ENCODE assay signal across 9 mouse cellular contexts in the genomic region with DNA sequence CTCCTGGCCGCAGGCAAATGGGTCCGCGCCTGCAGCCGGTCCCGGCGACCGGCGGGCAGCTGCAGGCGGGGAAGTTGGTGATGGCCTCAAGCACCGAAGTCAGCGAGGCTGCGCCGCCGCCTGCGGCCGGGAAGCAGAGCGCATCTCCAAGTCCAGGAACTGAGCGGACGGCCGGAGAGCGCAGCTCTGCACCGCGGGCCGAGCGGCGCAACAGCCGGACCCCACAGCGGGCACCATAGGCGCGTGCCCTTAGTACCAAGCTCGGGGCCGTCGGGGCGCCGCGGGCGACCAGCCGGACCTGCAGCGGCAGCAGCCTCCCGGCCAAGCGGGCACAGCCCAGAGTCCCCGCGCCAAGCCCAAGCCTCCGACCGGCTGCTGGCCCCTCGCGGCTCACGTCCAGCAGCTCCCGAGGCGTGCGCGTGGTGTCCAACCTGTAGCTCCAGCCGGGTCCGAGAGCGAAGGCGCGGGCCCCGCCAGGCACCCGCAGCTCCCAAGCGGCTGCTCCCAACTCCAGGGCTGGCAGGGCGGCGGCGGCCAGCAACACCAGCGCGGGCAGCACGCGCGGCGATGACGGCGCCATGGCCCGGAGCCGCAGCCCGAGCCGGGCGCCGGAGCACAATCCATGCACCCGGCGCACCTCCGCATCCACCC. TPM values are rescaled to one million over a fixed set of nuclear protein-coding genes. Genes with fewer than 3 reads are reported as not detected.
A peak's percentile ranks its signal among the peaks of the same experiment; 100 is the strongest.
DNase-seq lines count a peak whose midpoint lies in the region; ATAC-seq and TF ChIP-seq lines count a peak whose summit lies in the region.
"Had no signal": no experiment of that assay in that cellular context is flagged by ENCODE, and none has a peak within 500 bp of the region (broad histone marks: within the 10 kb centered on the region; RNA-seq: fewer than 3 reads in every experiment).

A gene (minus strand): TSS at position 587 of the 651 bp plus-strand sequence.

- H3K27me3 ChIP-seq in heart, embryonic 11.5 days (ENCODE audit: control insufficient read depth, insufficient read depth, low read length): peaks cover 27% of the 10 kb centered on the region
- H3K27me3 ChIP-seq in limb, embryonic 13.5 days: peaks cover 43% of the 10 kb centered on the region
- H3K27me3 ChIP-seq in neural tube, embryonic 12.5 days (replicated peaks): peaks cover 33% of the 10 kb centered on the region
- H3K27me3 ChIP-seq: CH12.LX had no signal

- peak within 1 kb of the TSS; percentile 90 for H3K4me2 ChIP-seq in heart, embryonic 11.5 days
- peak within 1 kb of the TSS; percentile 92 for H3K4me2 ChIP-seq in limb, embryonic 13.5 days (replicated peaks)
- H3K4me2 ChIP-seq in neural tube, embryonic 12.5 days (replicated peaks): peak within 1 kb of the TSS; percentile 90

- peaks cover 4% of the 10 kb centered on the region for H3K4me1 ChIP-seq in heart, embryonic 11.5 days (ENCODE audit: control insufficient read depth, insufficient read depth, low read length)
- peaks cover 40% of the 10 kb centered on the region for H3K4me1 ChIP-seq in limb, embryonic 13.5 days
- H3K4me1 ChIP-seq in neural tube, embryonic 12.5 days: peaks cover 49% of the 10 kb centered on the region

- peak; percentile 13; the same call in 1 of the 2 replicates for ATAC-seq in heart, embryonic 11.5 days (replicated peaks; ENCODE audit: insufficient number of reproducible peaks, low FRiP score, low TSS enrichment)
- peak; percentile 2; the same call in 1 of the 2 replicates for ATAC-seq in limb, embryonic 13.5 days (ENCODE audit: low FRiP score, low read depth)
- ATAC-seq in neural tube, embryonic 12.5 days (ENCODE audit: low FRiP score, low read depth): 0 out of 2 replicates have a peak, but pooled peaks have one; percentile 21

- under 1% methylated on average over 80 of the region's 80 CpGs for WGBS in heart, embryonic 11.5 days (ENCODE audit: insufficient replicate concordance)
- WGBS in limb, embryonic 13.5 days: under 1% methylated on average over 67 of the region's 80 CpGs
- WGBS in neural tube, embryonic 12.5 days: under 1% methylated on average over 80 of the region's 80 CpGs

- peak within 1 kb of the TSS; percentile 62 for H3K4me3 ChIP-seq in heart, embryonic 11.5 days (ENCODE audit: low read depth, low read length)
- H3K4me3 ChIP-seq in limb, embryonic 13.5 days: peak within 1 kb of the TSS; percentile 63
- H3K4me3 ChIP-seq in neural tube, embryonic 12.5 days: peak within 1 kb of the TSS; percentile 64

- 0 out of 2 replicates have a peak within 1 kb of the TSS, but pooled peaks have one; percentile 46 for H3K27ac ChIP-seq in heart, embryonic 11.5 days (ENCODE audit: low read depth, low read length)
- H3K27ac ChIP-seq in limb, embryonic 13.5 days: peak within 1 kb of the TSS; percentile 39
- peak within 1 kb of the TSS; percentile 15; the same call in 1 of the 2 replicates for H3K27ac ChIP-seq in neural tube, embryonic 12.5 days

- no peaks in the 10 kb centered on the region for H3K9me3 ChIP-seq in heart, embryonic 11.5 days (replicated peaks; ENCODE audit: control insufficient read depth, low read length)
- H3K9me3 ChIP-seq in limb, embryonic 13.5 days: peaks cover 20% of the 10 kb centered on the region
- peaks cover 17% of the 10 kb centered on the region for H3K9me3 ChIP-seq in neural tube, embryonic 12.5 days

- H3K36me3 ChIP-seq in heart, embryonic 11.5 days (ENCODE audit: control insufficient read depth, insufficient read depth, low read length): no peaks in the 10 kb centered on the region; the same call in 1 of the 2 replicates
- H3K36me3 ChIP-seq in limb, embryonic 13.5 days: peaks cover 17% of the 10 kb centered on the region
- H3K36me3 ChIP-seq in neural tube, embryonic 12.5 days: peaks cover 27% of the 10 kb centered on the region

- DNase-seq in heart, adult 8-10 months (ENCODE audit: low spot score): no peak
- peak; percentile 64 for DNase-seq in brain, embryonic 14.5 days (ENCODE audit: low read depth)
- DNase-seq in heart, postnatal 14 days: peak; percentile 31 to 34
- no peak for DNase-seq in left cerebral cortex, postnatal 36 days (ENCODE audit: low spot score in 2 of 2)
- no peak for DNase-seq in MN1 (ENCODE audit: low spot score)

- TF ChIP-seq POLR2A in brain, embryonic 14.5 days (IDR thresholded peaks at IDR 0.05; ENCODE audit: borderline replicate concordance, extremely low read depth, insufficient read depth, insufficient read length, poor library complexity, severe bottlenecking): no peak

- H3K9ac ChIP-seq in heart, embryonic 11.5 days (ENCODE audit: low read depth, low read length): peak within 1 kb of the TSS; percentile 67
- peak within 1 kb of the TSS; percentile 65 for H3K9ac ChIP-seq in limb, embryonic 13.5 days
- peak within 1 kb of the TSS; percentile 70 for H3K9ac ChIP-seq in neural tube, embryonic 12.5 days

- intact Hi-C loops in heart, postnatal 14 days (cut with DNase I): no loop called here
- intact Hi-C loops in left cerebral cortex, postnatal 36 days (cut with DNase I): loop anchor here (10.0 kb wide), 1 partner anchor 319 kb away; no protein-coding TSS in a partner anchor

- TF ChIP-seq CTCF in brain, embryonic 14.5 days (IDR thresholded peaks at IDR 0.05; ENCODE audit: borderline replicate concordance, extremely low read depth, insufficient read depth, insufficient read length): no peak

RNA-seq across cellular contexts. Expression of the gene that starts here (rescaled TPM):
- polyA plus RNA-seq in heart, embryonic 11.5 days (2014; fragmentation: Nextera tagmentation; extraction: Ambion mirVana): 2.1 and 2.2 TPM in 2 replicates
- 1 to 10 TPM; 3.2 to 7.3 (median 4.5) TPM for total RNA-seq in heart, adult 8-10 months (2022)
- 17.6 and 21.3 TPM in 2 replicates for polyA plus RNA-seq in brain, embryonic 14.5 days (2012; rRNA removed)
- 10 to 100 TPM in 1 of 2 experiments, 1 to 10 TPM in 1; 10.0 to 11.5 TPM for total RNA-seq in heart, postnatal 14 days (2021)
- polyA plus RNA-seq in limb, embryonic 13.5 days (2015; fragmentation: Nextera tagmentation; extraction: Ambion mirVana): 2.0 TPM in 2 replicates
- 3.6 TPM in 2 replicates for polyA plus RNA-seq in neural tube, embryonic 12.5 days (2016; fragmentation: Nextera tagmentation; extraction: Ambion mirVana)
- 1 to 10 TPM; 3.4 to 4.3 TPM for total RNA-seq in left cerebral cortex, postnatal 36 days (2021)
- total RNA-seq: CH12.LX had no signal

Comparison
In these comparisons a context has a peak if more than half of its experiments do, and no peak if none do; other contexts are left out.
1. DNase-seq: peak in brain, embryonic 14.5 days (single experiment) and heart, postnatal 14 days (2 of 2); none in heart, adult 8-10 months (single experiment), left cerebral cortex, postnatal 36 days (0 of 2) and MN1 (single experiment).
2. Peak in every context shown above with its lines, with median percentiles within 50 percentile points of each other: ATAC-seq, H3K27ac ChIP-seq, H3K4me2 ChIP-seq, H3K4me3 ChIP-seq and H3K9ac ChIP-seq.